Mouse (Mus musculus) left cerebral cortex, adult 11 months (tissue): Measurements from ENCODE around the gene 5330417H12Rik.

Source experiments
- DNase-seq: peaks from one replicate; pipeline ENCODE4 v3.0.0; 2022; ENCODE audit warnings: low spot score

The 5330417H12Rik gene

GRCm38 (mm10) chr7:107625061-107625460 is at the start of gene 5330417H12Rik:
Gene 5330417H12Rik (minus strand): TSS chr7:107625161.
- DNase-seq = no peak

- no peak for DNase-seq
These were observed 43.6 kb upstream of the 5330417H12Rik start for GRCm38 (mm10) chr7:107668514-107668913.

- no peak for DNase-seq
These were observed 41.4 kb upstream of the 5330417H12Rik start for GRCm38 (mm10) chr7:107666262-107666902.

GRCm38 (mm10) chr7:107665586-107666261 is 40.8 kb upstream of the 5330417H12Rik start:
- DNase-seq = peak; percentile 34

- DNase-seq = no peak
These were observed 40.2 kb upstream of the 5330417H12Rik start for GRCm38 (mm10) chr7:107665221-107665585.

GRCm38 (mm10) chr7:107664063-107665056 is 39.4 kb upstream of the 5330417H12Rik start:
- no peak for DNase-seq

- DNase-seq = no peak
These were observed 38.7 kb upstream of the 5330417H12Rik start for GRCm38 (mm10) chr7:107663621-107664020.

GRCm38 (mm10) chr7:107661843-107662281 is 36.9 kb upstream of the 5330417H12Rik start:
- no peak for DNase-seq

GRCm38 (mm10) chr7:107661189-107661842 is 36.4 kb upstream of the 5330417H12Rik start:
- peak; percentile 66 for DNase-seq

GRCm38 (mm10) chr7:107659186-107659918 is 34.4 kb upstream of the 5330417H12Rik start:
- no peak for DNase-seq

GRCm38 (mm10) chr7:107656451-107656850 is 31.5 kb upstream of the 5330417H12Rik start:
- no peak for DNase-seq

GRCm38 (mm10) chr7:107651821-107652220 is 26.9 kb upstream of the 5330417H12Rik start:
- DNase-seq = no peak

GRCm38 (mm10) chr7:107649990-107650389 is 25.0 kb upstream of the 5330417H12Rik start:
- DNase-seq = no peak

GRCm38 (mm10) chr7:107648937-107649688 is 24.2 kb upstream of the 5330417H12Rik start:
- DNase-seq = no peak

GRCm38 (mm10) chr7:107644987-107645386 is 20.0 kb upstream of the 5330417H12Rik start:
- DNase-seq = no peak

GRCm38 (mm10) chr7:107642586-107643275 is 17.8 kb upstream of the 5330417H12Rik start:
- DNase-seq = no peak

- DNase-seq = no peak
These were observed 13.1 kb upstream of the 5330417H12Rik start for GRCm38 (mm10) chr7:107638026-107638425.

- DNase-seq = no peak
These were observed 12.4 kb upstream of the 5330417H12Rik start for GRCm38 (mm10) chr7:107637398-107637797.

- DNase-seq = no peak
These were observed 8.2 kb upstream of the 5330417H12Rik start for GRCm38 (mm10) chr7:107633201-107633600.

GRCm38 (mm10) chr7:107628383-107628782 is 3.4 kb upstream of the 5330417H12Rik start:
- DNase-seq = no peak
